Mouse (Mus musculus) cerebellum, adult (tissue): ENCODE measurements around the gene Gm49393.
"Not testable (repeated sequence)": the region's sequence is repeated elsewhere in the genome, so short reads cannot be mapped to it uniquely, and the experiment has no call there.

Experiments used
- ATAC-seq: cut with Nextera tagmentation; 2 replicates; pipeline ENCODE4 v1.9.2; 2017; ENCODE audit warnings: mild to moderate bottlenecking, moderate library complexity, mixed read lengths; ENCODE audit not compliant: insufficient number of reproducible peaks, low FRiP score, low TSS enrichment

Gene Gm49393

DNA sequence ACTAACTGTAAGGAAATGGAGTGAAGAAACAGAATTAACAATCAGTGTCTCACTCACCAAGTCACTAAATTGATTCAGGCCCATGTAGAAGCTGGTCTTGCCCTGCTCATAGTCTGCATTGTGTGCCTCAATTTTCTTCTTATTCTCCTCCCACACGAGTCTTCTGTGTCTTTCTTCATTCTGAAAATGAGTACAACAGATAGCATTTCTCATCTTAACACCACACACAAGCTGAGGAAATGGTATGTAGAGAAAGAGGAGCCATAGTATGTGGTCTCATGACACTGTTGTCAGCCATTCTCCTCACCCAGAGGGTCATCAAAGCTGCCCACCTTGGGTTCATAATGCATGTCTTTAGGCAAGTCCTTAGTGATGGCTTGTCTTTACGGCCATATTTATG lies at the start of gene Gm49393:
Gene Gm49393, minus strand, starts transcription at position 101 of the 400 bp plus-strand sequence.
- not testable (repeated sequence) for ATAC-seq

- not testable (repeated sequence) for ATAC-seq
Measured at GRCm38 (mm10) chr13:60972319-60972718, 36.9 kb upstream of the Gm49393 start.

DNA sequence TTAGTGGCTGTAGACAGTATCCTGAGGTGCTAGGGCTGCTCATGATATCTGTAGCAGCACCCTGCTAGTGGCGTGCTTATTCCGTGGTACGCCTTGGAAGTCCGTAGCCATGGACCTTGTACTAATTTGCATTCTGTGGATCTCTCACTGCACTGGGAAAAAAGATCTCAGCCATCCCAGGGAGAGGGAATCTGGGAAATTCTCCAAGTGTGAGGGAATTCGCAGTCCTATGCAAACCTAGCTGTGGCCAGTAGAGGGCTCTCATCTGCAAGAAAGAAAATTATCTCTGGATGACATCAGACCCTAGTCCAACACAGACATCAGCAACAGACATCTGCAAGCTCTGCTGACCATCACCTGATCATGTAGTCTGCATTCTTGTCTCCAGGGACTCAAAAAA lies 28.6 kb upstream of the Gm49393 start:
- ATAC-seq = not testable (repeated sequence)

DNA sequence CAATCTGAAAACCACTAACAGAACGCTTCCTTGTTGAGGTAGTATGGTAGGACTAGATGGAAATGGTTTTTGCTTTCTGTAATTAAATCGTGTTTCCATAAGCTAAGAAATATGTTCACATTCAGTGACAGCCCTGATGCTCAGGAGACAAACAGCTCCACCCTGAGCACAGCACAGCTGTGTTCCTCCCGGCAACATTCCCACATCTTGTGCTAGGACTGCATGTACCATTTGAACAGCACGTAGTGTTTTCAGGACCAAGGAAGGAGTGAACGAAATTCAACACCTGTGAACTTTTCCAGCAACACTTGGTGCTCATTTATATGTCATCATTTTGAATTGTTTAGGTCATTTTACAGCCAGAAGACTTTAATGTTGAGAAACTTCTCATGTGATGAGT lies 26.3 kb upstream of the Gm49393 start:
- ATAC-seq = no peak

- not testable (repeated sequence) for ATAC-seq
Measured at GRCm38 (mm10) chr13:60941884-60942283, 6.5 kb upstream of the Gm49393 start, which contains the start of gene Tpbpa. Tpbpa (minus strand) TSS chr13:60941984.

GRCm38 (mm10) chr13:60936500-60936901 lies 1.1 kb upstream of the Gm49393 start, which contains the start of the genes Gm49391 and Ctla2a:
Gm49391 (minus strand) TSS chr13:60936571.
Ctla2a (minus strand) TSS chr13:60936625.
- no peak for ATAC-seq

DNA sequence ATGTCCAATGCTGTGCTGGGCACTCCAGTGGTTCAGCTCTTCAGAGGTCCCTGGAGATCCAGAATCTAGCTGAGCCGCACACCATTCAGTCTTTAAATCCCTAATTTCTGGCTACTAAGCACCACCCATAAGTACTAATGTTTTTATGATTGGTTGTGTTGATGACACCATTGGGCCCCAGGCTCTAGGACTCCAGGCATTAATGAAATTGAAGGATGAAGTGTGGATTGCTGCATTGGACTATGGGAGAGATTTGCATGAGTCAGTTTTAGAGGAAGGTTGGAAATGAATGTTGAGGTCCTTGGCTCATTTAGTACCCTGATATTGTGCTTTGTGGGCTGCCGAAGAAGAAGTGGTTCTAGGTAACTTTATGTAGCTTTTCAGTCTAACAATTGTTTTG lies 30.6 kb downstream of the Gm49393 start, which contains the start of gene Tpbpb:
Gene Tpbpb, minus strand, starts transcription at position 101 of the 400 bp plus-strand sequence.
- ATAC-seq = not testable (repeated sequence)

- ATAC-seq = no peak
Measured at GRCm38 (mm10) chr13:60897328-60897727, 38.1 kb downstream of the Gm49393 start, which contains the start of gene Ctla2b. Ctla2b (minus strand) TSS chr13:60897447.

GRCm38 (mm10) chr13:60896794-60897193 lies 38.6 kb downstream of the Gm49393 start, which contains the start of gene Gm49392:
Gm49392 (minus strand) TSS chr13:60896894.
- ATAC-seq = not testable (repeated sequence)

GRCm38 (mm10) chr13:60895406-60896160 lies 39.8 kb downstream of the Gm49393 start:
- ATAC-seq = no peak

- no peak for ATAC-seq
Measured at GRCm38 (mm10) chr13:60892301-60892700, 43.1 kb downstream of the Gm49393 start.

DNA sequence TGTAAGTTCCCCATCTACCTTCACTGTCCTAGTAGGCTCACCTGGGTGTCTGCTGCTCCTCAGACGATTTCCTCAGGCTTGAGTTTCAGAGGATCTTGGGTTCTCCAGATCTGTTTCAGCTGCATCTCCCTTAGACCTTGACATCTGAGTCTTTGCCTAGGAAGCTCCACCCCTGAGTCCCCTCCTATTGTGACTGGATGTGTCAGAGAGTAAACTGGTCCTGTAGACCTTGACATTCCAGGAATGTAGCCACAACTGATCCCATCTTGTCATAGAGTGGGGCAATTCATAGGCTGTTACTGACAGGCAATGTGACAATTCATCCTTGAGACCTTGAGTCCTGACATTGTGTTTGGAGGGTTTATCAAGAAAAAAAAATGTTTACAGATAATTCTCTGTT lies 71.1 kb downstream of the Gm49393 start, which contains the start of gene 4930486L24Rik:
Gene 4930486L24Rik, minus strand, starts transcription at position 195 of the 400 bp plus-strand sequence.
- no peak for ATAC-seq

DNA sequence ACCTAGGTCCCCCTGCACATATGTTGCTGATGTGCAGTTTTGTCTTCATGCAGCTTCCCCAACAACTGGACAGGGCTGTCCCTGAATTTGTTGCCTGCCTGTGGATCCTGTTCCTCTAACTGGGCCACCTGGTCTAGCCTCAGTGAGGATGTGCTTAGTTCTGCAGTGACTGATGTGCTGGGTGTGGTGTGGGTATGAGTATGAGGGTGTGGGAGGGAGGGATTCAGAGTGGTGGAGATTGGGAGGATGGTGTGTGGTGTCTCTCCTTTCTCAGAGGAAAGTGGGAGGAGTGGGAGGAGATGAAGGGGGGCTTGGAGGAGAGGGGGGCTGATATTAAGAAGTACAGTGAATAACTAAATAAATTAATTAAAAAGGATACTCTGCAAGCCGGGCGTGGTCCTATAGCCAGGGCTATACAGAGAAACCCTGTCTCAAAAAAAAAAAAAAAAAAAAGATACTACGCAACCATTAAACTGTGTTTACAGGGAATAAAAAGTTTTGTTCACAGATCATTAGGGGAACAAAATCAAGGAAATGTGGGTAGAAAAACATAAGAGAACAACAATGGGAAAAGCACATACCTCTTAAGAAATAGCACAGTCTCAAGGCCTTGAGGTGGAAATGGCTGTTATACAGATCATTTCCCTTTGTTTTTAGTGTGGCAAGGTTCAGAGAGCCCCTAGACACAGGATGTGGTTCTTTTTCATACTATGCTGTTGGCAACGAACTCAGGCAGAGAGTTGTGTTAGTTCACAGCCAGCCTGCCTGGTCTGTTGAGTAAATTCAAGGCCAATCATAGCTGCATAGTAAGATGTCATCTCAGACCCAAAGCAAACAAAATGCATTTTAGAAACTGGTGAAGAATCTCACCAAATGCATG lies 86.9 kb downstream of the Gm49393 start:
- ATAC-seq = no peak

DNA sequence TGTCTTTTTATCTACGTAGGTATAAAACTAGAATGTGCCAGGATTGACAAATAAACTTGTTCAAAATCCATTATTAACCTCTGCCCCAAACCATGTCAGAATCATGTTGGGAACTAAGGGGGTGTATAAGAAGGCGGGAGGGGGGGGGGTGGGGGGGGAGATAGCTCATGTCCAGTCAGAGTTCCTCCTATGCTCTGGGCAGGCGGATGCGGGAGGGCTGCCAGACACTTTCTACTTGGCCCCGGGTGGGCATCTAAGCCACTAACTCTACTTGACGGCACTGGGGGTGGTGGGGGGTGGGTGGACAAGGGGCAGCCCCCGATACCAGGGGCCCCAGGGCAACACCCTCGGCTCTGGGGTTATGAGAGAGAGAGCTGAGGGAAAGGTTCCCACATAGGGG lies 92.2 kb downstream of the Gm49393 start:
- ATAC-seq = no peak

- ATAC-seq = no peak
Measured at GRCm38 (mm10) chr13:60842703-60843102, 92.7 kb downstream of the Gm49393 start.

DNA sequence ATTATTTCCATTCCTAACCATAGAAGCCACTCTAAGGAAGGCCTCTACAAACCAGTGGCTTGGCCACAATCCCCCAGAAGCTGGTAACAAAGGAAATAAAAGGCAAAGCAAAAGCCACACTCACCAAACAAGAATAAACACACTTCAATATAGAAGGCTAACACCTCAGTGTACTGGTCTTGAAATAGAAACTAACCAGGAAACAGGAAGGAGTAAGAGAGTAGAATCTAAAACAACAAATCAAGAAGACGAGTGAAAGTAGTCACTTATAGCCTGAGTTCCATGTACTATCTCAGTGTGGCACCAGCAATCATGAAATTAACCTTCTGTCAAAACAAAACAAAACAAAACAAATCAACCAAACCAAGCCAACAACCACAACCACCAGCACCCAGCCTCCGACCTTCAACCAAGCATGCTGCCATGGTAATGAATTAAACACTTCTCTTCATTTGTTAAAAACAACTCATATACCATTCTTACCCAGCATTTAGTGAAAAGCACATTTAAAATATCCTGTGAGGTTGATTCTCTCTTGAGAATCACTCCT lies 96.0 kb downstream of the Gm49393 start:
- no peak for ATAC-seq

DNA sequence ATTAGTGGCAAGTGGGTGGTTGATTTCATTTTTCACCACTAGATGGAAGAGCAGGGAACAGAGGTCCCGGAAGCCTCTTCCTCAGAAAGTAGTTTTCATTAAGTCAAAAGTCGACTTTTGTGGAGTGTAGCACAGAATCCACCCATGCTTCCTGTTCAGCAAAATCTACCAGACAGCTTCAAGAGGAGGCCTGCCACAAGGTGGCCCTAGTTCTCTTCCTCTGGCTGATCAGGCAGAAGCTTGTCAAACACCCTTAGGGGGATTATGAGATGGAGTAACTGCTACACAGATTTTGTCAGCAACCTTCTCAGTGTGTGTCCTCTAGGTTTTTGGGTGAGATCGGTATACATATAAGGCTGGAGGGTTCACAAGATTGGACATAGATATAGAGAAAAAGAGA lies 109.3 kb downstream of the Gm49393 start:
- ATAC-seq = no peak

DNA sequence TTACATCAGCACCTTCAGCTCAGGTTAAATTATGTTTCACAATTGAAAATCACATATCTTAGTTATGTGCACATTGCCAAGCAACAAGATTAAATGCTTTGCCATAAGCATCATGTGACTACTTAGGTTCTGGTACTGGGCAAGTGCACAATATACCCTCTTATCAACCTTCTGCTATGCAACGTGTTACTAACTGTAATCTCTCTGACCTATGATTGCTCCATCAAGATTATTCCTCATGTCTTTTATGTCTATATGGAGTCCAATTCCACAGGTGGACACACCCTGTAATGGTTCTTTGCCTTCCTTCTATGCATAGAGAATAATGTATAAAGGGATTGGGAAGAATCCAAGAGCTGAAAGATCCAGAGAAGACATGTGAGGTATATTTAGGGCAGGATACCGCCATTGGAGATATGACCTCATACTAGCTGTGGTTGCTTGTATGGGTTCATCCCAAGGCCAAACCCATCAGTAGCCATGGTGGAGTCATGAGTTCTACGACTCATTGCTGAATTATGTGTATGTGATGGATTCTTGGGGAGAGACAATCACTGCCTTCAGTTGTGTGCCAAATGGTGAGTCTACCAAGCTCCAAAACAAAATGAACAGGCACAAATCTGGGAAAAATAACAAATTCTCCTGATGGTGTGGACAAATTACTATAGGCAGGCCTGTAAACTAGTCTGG lies 114.8 kb downstream of the Gm49393 start:
- ATAC-seq = no peak

DNA sequence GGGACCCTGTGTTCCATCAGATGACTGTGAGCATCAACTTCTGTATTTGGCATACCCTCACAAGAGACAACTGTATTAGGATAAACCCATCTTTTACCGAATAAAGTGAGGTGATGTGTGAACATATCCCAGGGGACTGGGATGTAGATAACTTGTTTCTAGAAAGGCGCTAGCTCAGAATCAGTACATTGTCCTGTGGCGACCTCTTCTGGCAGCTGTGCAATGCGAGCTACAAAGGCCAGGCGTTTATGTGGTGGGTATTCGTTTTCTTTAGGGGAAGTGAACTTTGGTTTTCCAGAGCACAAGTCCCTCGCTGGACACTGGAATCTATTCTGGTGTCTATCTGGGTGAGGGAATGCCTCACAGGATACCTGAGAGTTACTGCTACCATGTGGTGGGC lies 115.9 kb downstream of the Gm49393 start:
- ATAC-seq = no peak

GRCm38 (mm10) chr13:60813722-60814121 lies 121.7 kb downstream of the Gm49393 start:
- no peak for ATAC-seq
